Mouse (Mus musculus) small intestine, adult 2 months (tissue): ENCODE measurements around the gene Sipa1l3.

Experiments
- CTCF ChIP-seq: fragments of 200-500 bp; IDR thresholded peaks from 2 replicates; pipeline ENCODE4 v1.5.1; 2012; ENCODE audit warnings: low read depth, mild to moderate bottlenecking, control low read depth, inconsistent platforms, low read length, moderate library complexity, mixed read lengths; ENCODE audit not compliant: insufficient replicate concordance, insufficient read length; ENCODE audit errors: extremely low read depth
- POLR2A ChIP-seq: fragments of 200-500 bp; IDR thresholded peaks from 2 replicates; pipeline ENCODE4 v1.6.1; 2012; ENCODE audit warnings: low read depth, mild to moderate bottlenecking, control low read depth, inconsistent platforms, low read length, moderate library complexity

DNA sequence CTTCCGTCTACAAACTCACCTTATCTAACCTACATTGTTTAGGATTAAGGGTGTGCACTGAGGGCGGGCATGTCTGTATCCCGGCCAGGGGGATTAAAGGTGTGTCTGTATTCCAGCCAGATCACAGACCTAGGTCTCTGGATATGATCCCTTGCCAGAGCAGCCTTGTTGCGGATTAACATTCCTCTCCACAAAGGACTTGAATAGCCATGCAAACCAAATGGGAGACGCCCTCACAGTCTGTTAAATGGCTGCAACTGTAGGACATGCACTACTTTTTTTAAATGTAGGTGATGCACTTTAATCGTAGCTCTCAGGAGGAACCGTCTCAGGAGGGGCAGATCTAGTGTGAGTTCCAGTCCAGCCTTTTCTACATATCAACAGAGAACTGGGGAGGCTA, 63.5 kb downstream of the Sipa1l3 start:
- TF ChIP-seq CTCF (no peak), POLR2A (no peak)
